Mouse (Mus musculus): ENCODE results near the gene Sh3bp5. TPM values are rescaled to one million over a fixed set of nuclear protein-coding genes. Genes with fewer than 3 reads are reported as not detected.
A peak's percentile ranks its signal among the peaks of the same experiment; 100 is the strongest.

Sh3bp5 gene
- total and polyA plus RNA-seq, 3 experiments = 27.0 to 58.3 (median 51.0) TPM

GRCm38 (mm10) chr14:31421509-31422295 is 14.2 kb downstream of the Sh3bp5 start:
- DNase-seq = no peak
- H3K4me1 ChIP-seq (ENCODE audit: control insufficient read depth, insufficient read depth, low read length) = peaks cover 24% of the 10 kb centered on the region
- peaks cover 3% of the 10 kb centered on the region for H3K79me2 ChIP-seq (replicated peaks; ENCODE audit: control insufficient read depth, insufficient read depth, low read length)
- TF ChIP-seq CTCF (IDR thresholded peaks at IDR 0.05) = no peak
- no peak for TF ChIP-seq EP300 (IDR thresholded peaks at IDR 0.05; ENCODE audit: insufficient read depth, low read depth, low read length)
- TF ChIP-seq POLR2A (IDR thresholded peaks at IDR 0.05; ENCODE audit: insufficient read depth, low read depth, low read length) = no peak
- no peaks in the 10 kb centered on the region for H3K27me3 ChIP-seq (ENCODE audit: control insufficient read depth, insufficient read depth, low read length)
- no peak overlapping the region; the same call in 1 of the 2 replicates for H3K27ac ChIP-seq
- WGBS = 89% methylated on average over 18 of the region's 18 CpGs
- no peak overlapping the region for H3K9ac ChIP-seq (ENCODE audit: low read depth, low read length)
- intact Hi-C loops (cut with DNase I) = loop anchor here (2.0 kb wide), 1 partner anchor 13 kb away; no protein-coding TSS in a partner anchor
- no peak overlapping the region for H3K4me3 ChIP-seq
- peaks cover 17% of the 10 kb centered on the region for H3K36me3 ChIP-seq (ENCODE audit: control insufficient read depth, insufficient read depth, low read length)

- Histone ChIP-seq H3K79me2 (replicated peaks; ENCODE audit: control insufficient read depth, insufficient read depth, low read length) (peaks cover 3% of the 10 kb centered on the region), H3K4me1 (ENCODE audit: control insufficient read depth, insufficient read depth, low read length) (peaks cover 30% of the 10 kb centered on the region), H3K36me3 (ENCODE audit: control insufficient read depth, insufficient read depth, low read length) (peaks cover 17% of the 10 kb centered on the region), H3K4me3 (no peak overlapping the region), H3K9ac (ENCODE audit: low read depth, low read length) (no peak overlapping the region), H3K27me3 (ENCODE audit: control insufficient read depth, insufficient read depth, low read length) (no peaks in the 10 kb centered on the region), H3K27ac (no peak overlapping the region)
- TF ChIP-seq POLR2A (IDR thresholded peaks at IDR 0.05; ENCODE audit: insufficient read depth, low read depth, low read length) (no peak), EP300 (IDR thresholded peaks at IDR 0.05; ENCODE audit: insufficient read depth, low read depth, low read length) (no peak), CTCF (IDR thresholded peaks at IDR 0.05) (no peak)
- DNase-seq = no peak
- intact Hi-C loops (cut with DNase I) = no loop called here
- WGBS = 77% methylated on average over 7 of the region's 7 CpGs
These were observed 14.9 kb downstream of the Sh3bp5 start for GRCm38 (mm10) chr14:31420985-31421384.

- no peaks in the 10 kb centered on the region for H3K27me3 ChIP-seq (ENCODE audit: control insufficient read depth, insufficient read depth, low read length)
- TF ChIP-seq POLR2A (IDR thresholded peaks at IDR 0.05; ENCODE audit: insufficient read depth, low read depth, low read length) (no peak), EP300 (IDR thresholded peaks at IDR 0.05; ENCODE audit: insufficient read depth, low read depth, low read length) (no peak), CTCF (IDR thresholded peaks at IDR 0.05) (no peak)
- no peak overlapping the region for H3K9ac ChIP-seq (ENCODE audit: low read depth, low read length)
- 72% methylated on average over 7 of the region's 7 CpGs for WGBS
- H3K27ac ChIP-seq = no peak overlapping the region
- intact Hi-C loops (cut with DNase I) = no loop called here
- peaks cover 3% of the 10 kb centered on the region for H3K79me2 ChIP-seq (replicated peaks; ENCODE audit: control insufficient read depth, insufficient read depth, low read length)
- no peak for DNase-seq
- no peak overlapping the region for H3K4me3 ChIP-seq
- peaks cover 32% of the 10 kb centered on the region for H3K4me1 ChIP-seq (ENCODE audit: control insufficient read depth, insufficient read depth, low read length)
- peaks cover 17% of the 10 kb centered on the region for H3K36me3 ChIP-seq (ENCODE audit: control insufficient read depth, insufficient read depth, low read length)
These were observed 15.3 kb downstream of the Sh3bp5 start for GRCm38 (mm10) chr14:31420562-31420961.

- no peak for DNase-seq
- H3K27me3 ChIP-seq (ENCODE audit: control insufficient read depth, insufficient read depth, low read length) = no peaks in the 10 kb centered on the region
- intact Hi-C loops (cut with DNase I) = no loop called here
- no peak for TF ChIP-seq CTCF (IDR thresholded peaks at IDR 0.05)
- no peak for TF ChIP-seq EP300 (IDR thresholded peaks at IDR 0.05; ENCODE audit: insufficient read depth, low read depth, low read length)
- TF ChIP-seq POLR2A (IDR thresholded peaks at IDR 0.05; ENCODE audit: insufficient read depth, low read depth, low read length) = no peak
- no peak overlapping the region for H3K27ac ChIP-seq
- H3K36me3 ChIP-seq (ENCODE audit: control insufficient read depth, insufficient read depth, low read length) = peaks cover 21% of the 10 kb centered on the region
- WGBS = 89% methylated on average over 8 of the region's 8 CpGs
- H3K4me1 ChIP-seq (ENCODE audit: control insufficient read depth, insufficient read depth, low read length) = peaks cover 37% of the 10 kb centered on the region
- H3K79me2 ChIP-seq (replicated peaks; ENCODE audit: control insufficient read depth, insufficient read depth, low read length) = peaks cover 3% of the 10 kb centered on the region
- no peak overlapping the region for H3K4me3 ChIP-seq
- no peak overlapping the region for H3K9ac ChIP-seq (ENCODE audit: low read depth, low read length)
These were observed 15.7 kb downstream of the Sh3bp5 start for GRCm38 (mm10) chr14:31420135-31420534.

- no peak overlapping the region for H3K9ac ChIP-seq (ENCODE audit: low read depth, low read length)
- DNase-seq = no peak
- H3K79me2 ChIP-seq (replicated peaks; ENCODE audit: control insufficient read depth, insufficient read depth, low read length) = peaks cover 3% of the 10 kb centered on the region
- peaks cover 23% of the 10 kb centered on the region for H3K36me3 ChIP-seq (ENCODE audit: control insufficient read depth, insufficient read depth, low read length)
- H3K27me3 ChIP-seq (ENCODE audit: control insufficient read depth, insufficient read depth, low read length) = no peaks in the 10 kb centered on the region
- 61% methylated on average over 4 of the region's 4 CpGs for WGBS
- H3K4me3 ChIP-seq = no peak overlapping the region
- TF ChIP-seq POLR2A (IDR thresholded peaks at IDR 0.05; ENCODE audit: insufficient read depth, low read depth, low read length) = no peak
- no peak for TF ChIP-seq CTCF (IDR thresholded peaks at IDR 0.05)
- no peak for TF ChIP-seq EP300 (IDR thresholded peaks at IDR 0.05; ENCODE audit: insufficient read depth, low read depth, low read length)
- H3K4me1 ChIP-seq (ENCODE audit: control insufficient read depth, insufficient read depth, low read length) = peaks cover 44% of the 10 kb centered on the region
- intact Hi-C loops (cut with DNase I) = no loop called here
- H3K27ac ChIP-seq = peak overlapping the region; percentile 23; the same call in 1 of the 2 replicates
These were observed 16.6 kb downstream of the Sh3bp5 start for GRCm38 (mm10) chr14:31419279-31419678.

Data from heart, adult 2 months (tissue).